8 mouse cellular contexts compared by ENCODE assay signal in genomic region chr13:9140204-9140603, GRCm38 (mm10). TPM values are rescaled to one million over a fixed set of nuclear protein-coding genes. Genes with fewer than 3 reads are reported as not detected.
DNase-seq lines count a peak whose midpoint lies in the region; ATAC-seq and TF ChIP-seq lines count a peak whose summit lies in the region.

No protein-coding gene starts in this region.

- no peak overlapping the region for H3K27ac ChIP-seq in liver, adult 2 months (replicated peaks; ENCODE audit: insufficient read depth, low read depth, low read length)
- no peak overlapping the region for H3K27ac ChIP-seq in liver, embryonic 11.5 days (ENCODE audit: low read depth, low read length)
- no peak overlapping the region for H3K27ac ChIP-seq in intestine, embryonic 16.5 days (ENCODE audit: low read length)
- H3K27ac ChIP-seq in hindbrain, postnatal 0 days = no peak overlapping the region

- TF ChIP-seq POLR2A in liver, adult 2 months (IDR thresholded peaks at IDR 0.05; ENCODE audit: extremely low read depth, insufficient read depth, low read length) = no peak

- ATAC-seq in liver, embryonic 11.5 days (replicated peaks; ENCODE audit: low FRiP score) = no peak
- peak; percentile 90 for ATAC-seq in Patski
- peak; percentile 79 for ATAC-seq in intestine, embryonic 16.5 days
- ATAC-seq in hindbrain, postnatal 0 days = no peak

- POLR2A ChIA-PET in Patski (lab: Charles Lee) = no interaction called here

- H3K36me3 ChIP-seq in liver, adult 2 months (ENCODE audit: control insufficient read depth, insufficient read depth, low read length) = peaks cover 50% of the 10 kb centered on the region
- H3K36me3 ChIP-seq in liver, embryonic 11.5 days (ENCODE audit: control insufficient read depth, insufficient read depth, low read length) = peaks cover 40% of the 10 kb centered on the region
- H3K36me3 ChIP-seq in intestine, embryonic 16.5 days (ENCODE audit: control insufficient read depth, insufficient read depth, low read length) = peaks cover 7% of the 10 kb centered on the region; the same call in 1 of the 2 replicates
- peaks cover 11% of the 10 kb centered on the region; the same call in 1 of the 2 replicates for H3K36me3 ChIP-seq in hindbrain, postnatal 0 days (ENCODE audit: insufficient read depth, low read length)

- no peaks in the 10 kb centered on the region; the same call in 1 of the 2 replicates for H3K4me1 ChIP-seq in liver, adult 2 months (ENCODE audit: control insufficient read depth, insufficient read depth, low read length)
- no peaks in the 10 kb centered on the region for H3K4me1 ChIP-seq in liver, embryonic 11.5 days (replicated peaks; ENCODE audit: control insufficient read depth, insufficient read depth, low read length)
- H3K4me1 ChIP-seq in intestine, embryonic 16.5 days (ENCODE audit: control insufficient read depth, insufficient read depth, low read length) = no peaks in the 10 kb centered on the region
- no peaks in the 10 kb centered on the region for H3K4me1 ChIP-seq in hindbrain, postnatal 0 days (ENCODE audit: insufficient read depth, low read length)

- peaks cover 7% of the 10 kb centered on the region; the same call in 1 of the 2 replicates for H3K79me2 ChIP-seq in liver, adult 2 months (ENCODE audit: control insufficient read depth, insufficient read depth, low read length)

- no peaks in the 10 kb centered on the region for H3K9me3 ChIP-seq in liver, embryonic 11.5 days (ENCODE audit: control insufficient read depth, low read length)
- H3K9me3 ChIP-seq in intestine, embryonic 16.5 days (ENCODE audit: control insufficient read depth, low read length) = no peaks in the 10 kb centered on the region
- H3K9me3 ChIP-seq in hindbrain, postnatal 0 days (ENCODE audit: low read length) = no peaks in the 10 kb centered on the region

- no peak for TF ChIP-seq CTCF in liver, adult 2 months (IDR thresholded peaks at IDR 0.05; ENCODE audit: low read depth, low read length)
- no peak for TF ChIP-seq CTCF in Patski (IDR thresholded peaks at IDR 0.05)
- TF ChIP-seq CTCF in hindbrain, postnatal 0 days (IDR thresholded peaks at IDR 0.05; ENCODE audit: low read depth) = no peak

- 48% methylated on average over 10 of the region's 10 CpGs for WGBS in liver, adult 2 months
- 81% methylated on average over 10 of the region's 10 CpGs for WGBS in liver, embryonic 11.5 days
- 64% methylated on average over 10 of the region's 10 CpGs for WGBS in intestine, embryonic 16.5 days
- 65% methylated on average over 10 of the region's 10 CpGs for WGBS in hindbrain, postnatal 0 days

- no peaks in the 10 kb centered on the region for H3K27me3 ChIP-seq in liver, adult 2 months (ENCODE audit: control insufficient read depth, insufficient read depth, low read length)
- H3K27me3 ChIP-seq in liver, embryonic 11.5 days (replicated peaks; ENCODE audit: control insufficient read depth, insufficient read depth, low read length) = no peaks in the 10 kb centered on the region
- no peaks in the 10 kb centered on the region for H3K27me3 ChIP-seq in Patski
- H3K27me3 ChIP-seq in intestine, embryonic 16.5 days (replicated peaks; ENCODE audit: control insufficient read depth, insufficient read depth, low read length) = no peaks in the 10 kb centered on the region
- H3K27me3 ChIP-seq in hindbrain, postnatal 0 days (ENCODE audit: insufficient read depth, low read length) = no peaks in the 10 kb centered on the region

- no peak overlapping the region for H3K4me3 ChIP-seq in liver, adult 2 months (ENCODE audit: insufficient read depth, low read depth, low read length)
- no peak overlapping the region for H3K4me3 ChIP-seq in liver, embryonic 11.5 days (ENCODE audit: low read depth, low read length)
- H3K4me3 ChIP-seq in intestine, embryonic 16.5 days (ENCODE audit: low read length) = no peak overlapping the region
- no peak overlapping the region for H3K4me3 ChIP-seq in hindbrain, postnatal 0 days (ENCODE audit: low read length)

- in situ Hi-C loops in Patski (cut with MboI; ENCODE audit: low pct_unique_long_range_greater_than_20kb) = no loop called here

- peak; percentile 42 for DNase-seq in liver, adult 2 months (ENCODE audit: extremely low read depth, low read depth, low spot score)
- no peak for DNase-seq in liver, embryonic 11.5 days (ENCODE audit: low spot score)
- DNase-seq in Patski (ENCODE audit: low read depth, low spot score) = peak; percentile 10
- peak; percentile 76 to 77 for DNase-seq in adrenal gland, postnatal 36 days
- DNase-seq in retina, embryonic 14.5 days (ENCODE audit: low spot score) = no peak
- DNase-seq in hindbrain, postnatal 0 days (ENCODE audit: low spot score) = no peak
- DNase-seq in spleen, postnatal 14 days (ENCODE audit: low spot score in 2 of 2) = no peak

- CTCF ChIA-PET in Patski (lab: Charles Lee) = interaction anchor here (0.9 to 1.0 kb wide), 2 partner anchors 11 to 13 kb away, joined by 3 to 4 read pairs; no protein-coding TSS in a partner anchor

- H3K9ac ChIP-seq in liver, adult 2 months (ENCODE audit: low read depth, low read length) = no peak overlapping the region
- H3K9ac ChIP-seq in liver, embryonic 11.5 days (ENCODE audit: low read depth, low read length) = no peak overlapping the region
- H3K9ac ChIP-seq in intestine, embryonic 16.5 days (ENCODE audit: low read depth, low read length) = no peak overlapping the region
- no peak overlapping the region for H3K9ac ChIP-seq in hindbrain, postnatal 0 days (replicated peaks; ENCODE audit: low read length)

- H3K4me2 ChIP-seq in liver, embryonic 11.5 days = no peak overlapping the region
- no peak overlapping the region for H3K4me2 ChIP-seq in intestine, embryonic 16.5 days (ENCODE audit: low read depth, low read length)
- no peak overlapping the region for H3K4me2 ChIP-seq in hindbrain, postnatal 0 days (ENCODE audit: low read depth, low read length)

RNA-seq across cellular contexts. Expression of gene Larp4b, which starts 46.5 kb away (rescaled TPM):
- 34.2 TPM in 2 replicates for total RNA-seq in liver, adult 2 months (2014; rRNA removed)
- polyA plus RNA-seq in liver, adult 2 months (2012; rRNA removed) = 18.1 and 20.4 TPM in 2 replicates
- 47.9 and 51.3 TPM in 2 replicates for polyA plus RNA-seq in liver, embryonic 11.5 days (2014; fragmentation: Nextera tagmentation; extraction: Ambion mirVana)
- polyA plus RNA-seq in Patski (2021) = 45.2 TPM
- total RNA-seq in adrenal gland, postnatal 36 days (2021) = 10 to 100 TPM; 71.3 to 73.4 TPM
- polyA plus RNA-seq in intestine, embryonic 16.5 days (2015; fragmentation: Nextera tagmentation; extraction: Ambion mirVana) = 32.1 and 36.6 TPM in 2 replicates
- 57.8 and 64.1 TPM in 2 replicates for total RNA-seq in hindbrain, postnatal 0 days (2014; rRNA removed)
- 32.2 and 32.6 TPM in 2 replicates for polyA plus RNA-seq in hindbrain, postnatal 0 days (2015; fragmentation: Nextera tagmentation; extraction: Ambion mirVana)

Comparison
In these comparisons a context has a peak if more than half of its experiments do, and no peak if none do; other contexts are left out.
1. DNase-seq: peak in liver, adult 2 months (single experiment), Patski (single experiment) and adrenal gland, postnatal 36 days (2 of 2); none in liver, embryonic 11.5 days (single experiment), retina, embryonic 14.5 days (single experiment), hindbrain, postnatal 0 days (single experiment) and spleen, postnatal 14 days (0 of 2).
2. ATAC-seq: peak in Patski (single experiment) and intestine, embryonic 16.5 days (single experiment); none in liver, embryonic 11.5 days (single experiment) and hindbrain, postnatal 0 days (single experiment).